8 mouse cellular contexts compared by ENCODE assay signal in the genomic region with DNA sequence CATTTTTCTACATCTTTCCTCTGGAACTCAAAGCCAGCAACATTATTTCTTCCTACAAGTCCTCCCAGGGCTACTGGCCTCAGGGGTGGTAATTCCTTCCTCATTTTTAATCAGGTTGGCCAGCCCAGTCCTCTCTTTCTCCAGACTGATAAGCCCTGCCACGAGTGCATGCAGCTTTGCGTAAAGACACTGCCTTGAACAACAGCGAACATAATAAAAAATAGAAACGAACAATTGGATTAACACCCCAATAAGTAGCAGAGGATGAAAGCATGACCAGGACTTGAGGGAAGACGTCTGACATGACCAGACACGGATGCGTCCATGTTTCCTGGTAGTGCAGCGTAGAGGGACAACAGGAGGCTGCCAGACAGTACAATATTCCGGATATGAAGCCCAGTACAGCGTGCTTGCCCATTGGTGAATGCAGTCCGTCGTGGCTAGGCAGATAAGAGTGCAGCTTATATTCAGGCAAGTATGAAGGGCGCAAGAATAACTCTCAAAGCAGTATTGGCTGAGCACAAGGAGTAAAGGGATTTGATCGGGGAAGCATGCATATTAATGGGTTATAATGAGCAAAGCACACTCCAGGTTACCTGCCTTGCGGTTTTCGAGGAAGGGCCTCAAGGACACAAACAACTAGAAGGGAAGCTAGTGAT. TPM values are rescaled to one million over a fixed set of nuclear protein-coding genes. Genes with fewer than 3 reads are reported as not detected.
A peak's percentile ranks its signal among the peaks of the same experiment; 100 is the strongest.
DNase-seq lines count a peak whose midpoint lies in the region; ATAC-seq lines count a peak whose summit lies in the region.

No protein-coding gene starts in this region.

- intact Hi-C loops in heart, postnatal 25 days (cut with DNase I), result loop anchor here (5.0 kb wide), 1 partner anchor 36 kb away; no protein-coding TSS in a partner anchor

- no peak for DNase-seq in heart, postnatal 25 days (ENCODE audit: low spot score)
- peak; percentile 50 for DNase-seq in c-Kit-negative CD71-positive TER-119-positive erythroid progenitor cells, embryonic 14.5 days (ENCODE audit: low read depth, low spot score)
- DNase-seq in layer of hippocampus, adult 8-10 months (ENCODE audit: low spot score in 2 of 2), result no peak
- DNase-seq in T-cell, adult 2 months (ENCODE audit: low spot score), result no peak

- peak overlapping the region; percentile 15; the same call in 1 of the 2 replicates for H3K27ac ChIP-seq in heart, embryonic 12.5 days (ENCODE audit: poor library complexity, severe bottlenecking)
- H3K27ac ChIP-seq in hindbrain, embryonic 12.5 days, result peak overlapping the region; percentile 42; the same call in 1 of the 2 replicates
- no peak overlapping the region for H3K27ac ChIP-seq in midbrain, embryonic 12.5 days (replicated peaks)

- no peaks in the 10 kb centered on the region for H3K27me3 ChIP-seq in heart, embryonic 12.5 days (replicated peaks)
- peaks cover 4% of the 10 kb centered on the region; the same call in 1 of the 2 replicates for H3K27me3 ChIP-seq in hindbrain, embryonic 12.5 days
- H3K27me3 ChIP-seq in midbrain, embryonic 12.5 days, result peaks cover 10% of the 10 kb centered on the region

- H3K9ac ChIP-seq in heart, embryonic 12.5 days, result peak overlapping the region; percentile 43; the same call in 1 of the 2 replicates
- H3K9ac ChIP-seq in hindbrain, embryonic 12.5 days, result no peak overlapping the region
- no peak overlapping the region for H3K9ac ChIP-seq in midbrain, embryonic 12.5 days (replicated peaks)

- ATAC-seq in heart, embryonic 12.5 days (ENCODE audit: insufficient number of reproducible peaks, low FRiP score), result no peak
- ATAC-seq in hindbrain, embryonic 12.5 days (ENCODE audit: low FRiP score), result peak; percentile 0; the same call in 1 of the 2 replicates
- ATAC-seq in midbrain, embryonic 12.5 days (ENCODE audit: low FRiP score, low read depth), result peak; percentile 1; the same call in 1 of the 2 replicates
- ATAC-seq in activated CD4-positive, CD25-positive, alpha-beta regulatory T cell, adult 4 months, result no peak

- WGBS in heart, embryonic 12.5 days, result 23% methylated on average over 16 of the region's 16 CpGs
- WGBS in hindbrain, embryonic 12.5 days, result 52% methylated on average over 16 of the region's 16 CpGs
- WGBS in midbrain, embryonic 12.5 days, result 39% methylated on average over 16 of the region's 16 CpGs

- peaks cover 28% of the 10 kb centered on the region for H3K4me1 ChIP-seq in heart, embryonic 12.5 days (replicated peaks)
- peaks cover 21% of the 10 kb centered on the region for H3K4me1 ChIP-seq in hindbrain, embryonic 12.5 days
- H3K4me1 ChIP-seq in midbrain, embryonic 12.5 days, result peaks cover 13% of the 10 kb centered on the region

- H3K4me3 ChIP-seq in heart, embryonic 12.5 days, result peak overlapping the region; percentile 83
- peak overlapping the region; percentile 90 for H3K4me3 ChIP-seq in hindbrain, embryonic 12.5 days
- peak overlapping the region; percentile 90 for H3K4me3 ChIP-seq in midbrain, embryonic 12.5 days

- no peaks in the 10 kb centered on the region for H3K36me3 ChIP-seq in heart, embryonic 12.5 days
- H3K36me3 ChIP-seq in hindbrain, embryonic 12.5 days, result no peaks in the 10 kb centered on the region
- H3K36me3 ChIP-seq in midbrain, embryonic 12.5 days, result no peaks in the 10 kb centered on the region

- H3K9me3 ChIP-seq in heart, embryonic 12.5 days (replicated peaks), result no peaks in the 10 kb centered on the region
- no peaks in the 10 kb centered on the region for H3K9me3 ChIP-seq in hindbrain, embryonic 12.5 days (replicated peaks)
- H3K9me3 ChIP-seq in midbrain, embryonic 12.5 days, result no peaks in the 10 kb centered on the region

- H3K4me2 ChIP-seq in heart, embryonic 12.5 days, result peak overlapping the region; percentile 84
- H3K4me2 ChIP-seq in hindbrain, embryonic 12.5 days (replicated peaks), result peak overlapping the region; percentile 80
- peak overlapping the region; percentile 69 for H3K4me2 ChIP-seq in midbrain, embryonic 12.5 days (replicated peaks)

RNA-seq across cellular contexts. Expression of a gene that starts 0.9 kb away (rescaled TPM):
- 9.6 and 11.6 TPM in 2 replicates for polyA plus RNA-seq in heart, embryonic 12.5 days (2016; fragmentation: Nextera tagmentation; extraction: Ambion mirVana)
- 10 to 100 TPM; 25.8 to 33.0 TPM for total RNA-seq in heart, postnatal 25 days (2021)
- polyA plus RNA-seq in hindbrain, embryonic 12.5 days (2016; fragmentation: Nextera tagmentation; extraction: Ambion mirVana), result 26.2 and 26.3 TPM in 2 replicates
- polyA plus RNA-seq in midbrain, embryonic 12.5 days (2016; fragmentation: Nextera tagmentation; extraction: Ambion mirVana), result 20.4 and 24.4 TPM in 2 replicates
- 10 to 100 TPM; 12.9 to 18.0 (median 14.2) TPM for total RNA-seq in layer of hippocampus, adult 8-10 months (2022)
- 1 to 10 TPM; 2.3 TPM for polyA plus RNA-seq in activated CD4-positive, CD25-positive, alpha-beta regulatory T cell, adult 4 months (2017; shearing (Covaris generic))

Comparison
In these comparisons a context has a peak if more than half of its experiments do, and no peak if none do; other contexts are left out.
1. ATAC-seq: peak in hindbrain, embryonic 12.5 days (single experiment) and midbrain, embryonic 12.5 days (single experiment); none in heart, embryonic 12.5 days (single experiment) and activated CD4-positive, CD25-positive, alpha-beta regulatory T cell, adult 4 months (single experiment).
2. Peak in every context shown above with its lines, with median percentiles within 50 percentile points of each other: H3K4me2 ChIP-seq and H3K4me3 ChIP-seq.